Comparison of ENCODE assay signal across 11 mouse cellular contexts in the genomic region with DNA sequence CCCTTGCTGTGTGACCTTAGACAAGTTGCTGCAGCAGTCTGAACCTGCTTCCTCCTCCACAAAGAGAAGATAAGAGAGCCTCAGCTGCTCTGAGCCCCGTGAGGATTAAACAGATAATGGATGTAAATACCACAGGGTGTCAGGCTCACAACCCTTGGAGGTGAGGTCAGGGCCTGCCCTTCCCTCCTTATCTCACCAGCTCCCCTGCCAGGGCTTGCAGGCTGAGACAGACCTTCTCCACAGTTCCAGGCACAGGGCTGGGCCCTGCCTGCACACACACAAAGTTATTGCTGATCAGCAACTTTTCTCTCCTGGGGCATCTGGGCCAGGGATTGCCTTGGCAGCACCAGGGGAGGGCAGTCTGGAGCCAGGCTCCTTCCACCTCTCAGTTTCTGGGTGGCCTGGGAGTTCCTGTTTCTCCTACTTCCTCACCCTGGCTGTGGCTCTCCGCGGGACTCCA. TPM values are rescaled to one million over a fixed set of nuclear protein-coding genes. Genes with fewer than 3 reads are reported as not detected.
DNase-seq lines count a peak whose midpoint lies in the region; ATAC-seq and TF ChIP-seq lines count a peak whose summit lies in the region.
"Had no signal": no experiment of that assay in that cellular context is flagged by ENCODE, and none has a peak within 500 bp of the region (broad histone marks: within the 10 kb centered on the region; RNA-seq: fewer than 3 reads in every experiment).

No protein-coding gene starts in this region.

- POLR2A ChIA-PET in Patski (lab: Charles Lee): no interaction called here

- DNase-seq in left cerebral cortex, adult 2 months (ENCODE audit: extremely low spot score in 1 of 2, low spot score in 2 of 2): no peak
- no peak for DNase-seq in left cerebral cortex, postnatal 10 days (ENCODE audit: extremely low spot score in 1 of 2, low spot score in 2 of 2)
- DNase-seq in Patski (ENCODE audit: low read depth, low spot score): no peak
- no peak for DNase-seq in layer of hippocampus, postnatal 10 days (ENCODE audit: low spot score in 2 of 2)
- no peak for DNase-seq in layer of hippocampus, postnatal 36 days

- TF ChIP-seq CTCF in left cerebral cortex, adult 2 months (IDR thresholded peaks at IDR 0.05): peak; percentile 15
- TF ChIP-seq CTCF in Patski (IDR thresholded peaks at IDR 0.05): no peak

- H3K9me3 ChIP-seq in intestine, embryonic 15.5 days: no peaks in the 10 kb centered on the region
- no peaks in the 10 kb centered on the region for H3K9me3 ChIP-seq in forebrain, embryonic 15.5 days
- H3K9me3 ChIP-seq: hindbrain, embryonic 12.5 days; lung, embryonic 15.5 days had no signal

- CTCF ChIA-PET in Patski (lab: Charles Lee): interaction anchor here (1.0 to 1.2 kb wide), 2 partner anchors 30 to 33 kb away, joined by 3 read pairs; no protein-coding TSS in a partner anchor

- no peaks in the 10 kb centered on the region for H3K27me3 ChIP-seq in Patski
- peaks cover 9% of the 10 kb centered on the region for H3K27me3 ChIP-seq in intestine, embryonic 15.5 days (replicated peaks)
- peaks cover 7% of the 10 kb centered on the region; the same call in 1 of the 2 replicates for H3K27me3 ChIP-seq in forebrain, embryonic 15.5 days

- 7% methylated on average over 3 of the region's 3 CpGs for WGBS in intestine, embryonic 15.5 days
- 25% methylated on average over 3 of the region's 3 CpGs for WGBS in forebrain, embryonic 15.5 days

- in situ Hi-C loops in Patski (cut with MboI; ENCODE audit: low pct_unique_long_range_greater_than_20kb): no loop called here

- H3K4me2 ChIP-seq in intestine, embryonic 15.5 days (replicated peaks): no peak overlapping the region
- H3K4me2 ChIP-seq in forebrain, embryonic 15.5 days (replicated peaks): no peak overlapping the region
- H3K4me2 ChIP-seq: hindbrain, embryonic 12.5 days; lung, embryonic 15.5 days had no signal

- no peaks in the 10 kb centered on the region for H3K36me3 ChIP-seq in intestine, embryonic 15.5 days
- no peaks in the 10 kb centered on the region for H3K36me3 ChIP-seq in forebrain, embryonic 15.5 days
- H3K36me3 ChIP-seq: hindbrain, embryonic 12.5 days; lung, embryonic 15.5 days had no signal

- H3K4me1 ChIP-seq in intestine, embryonic 15.5 days (replicated peaks): peaks cover 16% of the 10 kb centered on the region; the same call in 1 of the 2 replicates
- H3K4me1 ChIP-seq in forebrain, embryonic 15.5 days: peaks cover 4% of the 10 kb centered on the region; the same call in 1 of the 2 replicates

- no peak overlapping the region for H3K27ac ChIP-seq in left cerebral cortex, adult 2 months
- no peak overlapping the region for H3K27ac ChIP-seq in intestine, embryonic 15.5 days
- no peak overlapping the region for H3K27ac ChIP-seq in forebrain, embryonic 15.5 days (replicated peaks)
- H3K27ac ChIP-seq: hindbrain, embryonic 12.5 days; lung, embryonic 15.5 days had no signal

- peak; percentile 17 for ATAC-seq in Patski
- ATAC-seq in intestine, embryonic 15.5 days: peak; percentile 65; the same call in 1 of the 2 replicates
- peak; percentile 97 for ATAC-seq in megakaryocyte-erythroid progenitor cell, adult 5-6 weeks (replicated peaks; ENCODE audit: low FRiP score, low TSS enrichment, poor library complexity, severe bottlenecking)
- ATAC-seq in forebrain, embryonic 15.5 days (replicated peaks): no peak

- no peak overlapping the region for H3K9ac ChIP-seq in intestine, embryonic 15.5 days
- no peak overlapping the region for H3K9ac ChIP-seq in forebrain, embryonic 15.5 days (replicated peaks)
- H3K9ac ChIP-seq: hindbrain, embryonic 12.5 days; lung, embryonic 15.5 days had no signal

- no peak overlapping the region for H3K4me3 ChIP-seq in left cerebral cortex, adult 2 months
- no peak overlapping the region for H3K4me3 ChIP-seq in intestine, embryonic 15.5 days (replicated peaks)
- no peak overlapping the region for H3K4me3 ChIP-seq in forebrain, embryonic 15.5 days
- H3K4me3 ChIP-seq: hindbrain, embryonic 12.5 days; lung, embryonic 15.5 days had no signal

- intact Hi-C loops in left cerebral cortex, adult 2 months (cut with DNase I): loop anchor here (5.0 kb wide), 1 partner anchor 243 kb away; no protein-coding TSS in a partner anchor
- intact Hi-C loops in left cerebral cortex, postnatal 10 days (cut with DNase I): no loop called here

RNA-seq across cellular contexts. Expression of a gene that starts 11.6 kb away (rescaled TPM):
- total RNA-seq in left cerebral cortex, adult 2 months (2021): 10 to 100 TPM; 16.9 to 18.8 TPM
- 10 to 100 TPM; 31.3 to 33.5 TPM for total RNA-seq in left cerebral cortex, postnatal 10 days (2021)
- polyA plus RNA-seq in Patski (2021): 0.24 TPM
- polyA plus RNA-seq in intestine, embryonic 15.5 days (2015; fragmentation: Nextera tagmentation; extraction: Ambion mirVana): 0.05 and 0.11 TPM in 2 replicates
- not detected in 2 replicates for total RNA-seq in megakaryocyte-erythroid progenitor cell, adult 5-6 weeks (2014; fragmentation: Nextera tagmentation)
- total RNA-seq in megakaryocyte-erythroid progenitor cell, adult 5-6 weeks (2017): 0.23 TPM in 1 of 2 replicates, not detected in the other
- 10 to 100 TPM; 48.6 to 55.5 TPM for total RNA-seq in layer of hippocampus, postnatal 10 days (2021)
- polyA plus RNA-seq in forebrain, embryonic 15.5 days (2015; fragmentation: Nextera tagmentation; extraction: Ambion mirVana): 21.5 and 21.8 TPM in 2 replicates
- total RNA-seq in layer of hippocampus, postnatal 36 days (2021): 10 to 100 TPM; 42.7 to 44.9 TPM

RNA-seq across cellular contexts. Expression of a gene that starts 34.4 kb away (rescaled TPM):
- under 1 TPM in 1 of 2 experiments, not detected in 1; 0.70 TPM for total RNA-seq in left cerebral cortex, adult 2 months (2021)
- under 1 TPM; 0.54 to 0.71 TPM for total RNA-seq in left cerebral cortex, postnatal 10 days (2021)
- polyA plus RNA-seq in Patski (2021): not detected
- not detected in 2 replicates for polyA plus RNA-seq in intestine, embryonic 15.5 days (2015; fragmentation: Nextera tagmentation; extraction: Ambion mirVana)
- not detected in 2 replicates for total RNA-seq in megakaryocyte-erythroid progenitor cell, adult 5-6 weeks (2014; fragmentation: Nextera tagmentation)
- not detected in 2 replicates for total RNA-seq in megakaryocyte-erythroid progenitor cell, adult 5-6 weeks (2017)
- 1 to 10 TPM in 1 of 2 experiments, under 1 TPM in 1; 0.94 to 1.7 TPM for total RNA-seq in layer of hippocampus, postnatal 10 days (2021)
- polyA plus RNA-seq in forebrain, embryonic 15.5 days (2015; fragmentation: Nextera tagmentation; extraction: Ambion mirVana): 1.2 TPM in 2 replicates
- total RNA-seq in layer of hippocampus, postnatal 36 days (2021): 1 to 10 TPM; 1.1 to 1.4 TPM
- total RNA-seq: adrenal gland, postnatal 4 days had no signal
- polyA plus RNA-seq: lung, embryonic 15.5 days had no signal

RNA-seq across cellular contexts. Expression of a gene that starts 48.4 kb away (rescaled TPM):
- 10 to 100 TPM; 13.3 to 15.7 TPM for total RNA-seq in left cerebral cortex, adult 2 months (2021)
- total RNA-seq in left cerebral cortex, postnatal 10 days (2021): 10 to 100 TPM; 15.2 to 15.8 TPM
- polyA plus RNA-seq in Patski (2021): 40.6 TPM
- 58.7 and 67.6 TPM in 2 replicates for polyA plus RNA-seq in intestine, embryonic 15.5 days (2015; fragmentation: Nextera tagmentation; extraction: Ambion mirVana)
- 54.9 and 55.0 TPM in 2 replicates for total RNA-seq in megakaryocyte-erythroid progenitor cell, adult 5-6 weeks (2014; fragmentation: Nextera tagmentation)
- 101 and 103 TPM in 2 replicates for total RNA-seq in megakaryocyte-erythroid progenitor cell, adult 5-6 weeks (2017)
- total RNA-seq in layer of hippocampus, postnatal 10 days (2021): 10 to 100 TPM; 17.8 to 18.5 TPM
- polyA plus RNA-seq in forebrain, embryonic 15.5 days (2015; fragmentation: Nextera tagmentation; extraction: Ambion mirVana): 44.4 and 46.0 TPM in 2 replicates
- total RNA-seq in layer of hippocampus, postnatal 36 days (2021): 10 to 100 TPM; 15.9 to 16.9 TPM

RNA-seq across cellular contexts. Expression of a gene that starts 55.5 kb away (rescaled TPM):
- 1 to 10 TPM; 1.4 to 2.2 TPM for total RNA-seq in left cerebral cortex, adult 2 months (2021)
- total RNA-seq in left cerebral cortex, postnatal 10 days (2021): 1 to 10 TPM; 3.8 to 4.5 TPM
- 35.5 TPM for polyA plus RNA-seq in Patski (2021)
- 8.8 and 11.8 TPM in 2 replicates for polyA plus RNA-seq in intestine, embryonic 15.5 days (2015; fragmentation: Nextera tagmentation; extraction: Ambion mirVana)
- 3.3 and 5.3 TPM in 2 replicates for total RNA-seq in megakaryocyte-erythroid progenitor cell, adult 5-6 weeks (2014; fragmentation: Nextera tagmentation)
- 0.42 and 4.1 TPM in 2 replicates for total RNA-seq in megakaryocyte-erythroid progenitor cell, adult 5-6 weeks (2017)
- total RNA-seq in layer of hippocampus, postnatal 10 days (2021): 1 to 10 TPM; 4.3 to 5.0 TPM
- 1.6 and 2.2 TPM in 2 replicates for polyA plus RNA-seq in forebrain, embryonic 15.5 days (2015; fragmentation: Nextera tagmentation; extraction: Ambion mirVana)
- total RNA-seq in layer of hippocampus, postnatal 36 days (2021): 1 to 10 TPM; 1.7 to 2.4 TPM

Comparison
In these comparisons a context has a peak if more than half of its experiments do, and no peak if none do; other contexts are left out.
1. RNA of a gene that starts 11.6 kb away (total RNA-seq): 48.6 to 55.5 TPM in layer of hippocampus, postnatal 10 days, 42.7 to 44.9 TPM in layer of hippocampus, postnatal 36 days, 31.3 to 33.5 TPM in left cerebral cortex, postnatal 10 days and 16.9 to 18.8 TPM in left cerebral cortex, adult 2 months; 0.23 TPM in megakaryocyte-erythroid progenitor cell, adult 5-6 weeks; every median in the first group is over 10 times any median in the second.